Mouse (Mus musculus) ovary, postnatal 10 days (tissue): ENCODE measurements around the gene Ccnt1.

Experiments used
- DNase-seq: peaks from one replicate; pipeline ENCODE4 v3.0.0; 2022; ENCODE audit warnings: low spot score

Gene Ccnt1

GRCm38 (mm10) chr15:98510438-98511385 lies 60.0 kb downstream of the Ccnt1 start:
- peak; percentile 37 for DNase-seq

GRCm38 (mm10) chr15:98509387-98509786 lies 61.3 kb downstream of the Ccnt1 start:
- DNase-seq, result no peak

GRCm38 (mm10) chr15:98507321-98507720 lies 63.4 kb downstream of the Ccnt1 start:
- DNase-seq, result no peak

- no peak for DNase-seq
These were observed 64.3 kb downstream of the Ccnt1 start for GRCm38 (mm10) chr15:98506253-98506957.

- DNase-seq, result no peak
These were observed 66.2 kb downstream of the Ccnt1 start for GRCm38 (mm10) chr15:98504514-98504913.

- DNase-seq, result no peak
These were observed 67.4 kb downstream of the Ccnt1 start for GRCm38 (mm10) chr15:98503317-98503716.

- no peak for DNase-seq
These were observed 73.1 kb downstream of the Ccnt1 start for GRCm38 (mm10) chr15:98497631-98498030.

- no peak for DNase-seq
These were observed 78.6 kb downstream of the Ccnt1 start, which contains the start of gene Olfr279 for GRCm38 (mm10) chr15:98492102-98492501. Olfr279 (plus strand) TSS chr15:98492402.

GRCm38 (mm10) chr15:98491332-98491731 lies 79.4 kb downstream of the Ccnt1 start:
- DNase-seq, result no peak
